Mouse (Mus musculus) liver, postnatal 0 days (tissue): ENCODE measurements around the gene Rcan2. TPM values are rescaled to one million over a fixed set of nuclear protein-coding genes. Genes with fewer than 3 reads are reported as not detected.

Experiments used
- ATAC-seq: fragments of 200-750 bp; cut with Nextera tagmentation; 2 replicates; pipeline ENCODE4 v1.8.0; 2017; ENCODE audit warnings: mild to moderate bottlenecking, moderate library complexity
- DNase-seq: peaks from one replicate; pipeline ENCODE4 v3.0.0-alpha.2; 2016
- H3K27ac ChIP-seq: fragments of 300-500 bp; sonication (generic); 2 replicates; pipeline ENCODE4 v1.5.1; 2014; ENCODE audit warnings: antibody characterized with exemption, moderate library complexity, mild to moderate bottlenecking, low read depth
- H3K27me3 ChIP-seq: fragments of 300-500 bp; sonication (generic); 2 replicates; pipeline ENCODE4 v1.6.1; 2014; ENCODE audit warnings: low read length, control low read depth, mixed read lengths; ENCODE audit not compliant: insufficient read depth
- H3K36me3 ChIP-seq: fragments of 300-500 bp; sonication (generic); replicated peaks from 2 replicates; pipeline ENCODE4 v1.6.1; 2014; ENCODE audit warnings: mild to moderate bottlenecking, control low read depth, low read length, moderate library complexity, mixed read lengths; ENCODE audit not compliant: insufficient read depth
- H3K4me1 ChIP-seq: fragments of 300-500 bp; sonication (generic); 2 replicates; pipeline ENCODE4 v1.6.1; 2014; ENCODE audit warnings: antibody characterized with exemption, mild to moderate bottlenecking, control low read depth; ENCODE audit not compliant: insufficient read depth
- H3K4me2 ChIP-seq: fragments of 300-500 bp; sonication (generic); 2 replicates; pipeline ENCODE4 v1.6.1; 2014; ENCODE audit warnings: low read depth, mild to moderate bottlenecking, low read length, moderate library complexity, mixed read lengths
- H3K4me3 ChIP-seq: fragments of 300-500 bp; sonication (generic); 2 replicates; pipeline ENCODE4 v1.5.1; 2014; ENCODE audit warnings: low read depth, low read length
- H3K9ac ChIP-seq: fragments of 300-500 bp; sonication (generic); replicated peaks from 2 replicates; pipeline ENCODE4 v1.6.1; 2014; ENCODE audit warnings: mild to moderate bottlenecking, moderate library complexity
- H3K9me3 ChIP-seq: fragments of 300-500 bp; sonication (generic); 2 replicates; pipeline ENCODE4 v1.6.1; 2016; ENCODE audit warnings: mild to moderate bottlenecking, control low read depth, low read length, mixed read lengths
- CTCF ChIP-seq: sonication (generic); IDR thresholded peaks from 2 replicates; pipeline ENCODE4 v1.5.1; 2016; ENCODE audit warnings: antibody characterized with exemption, low read depth
- EP300 ChIP-seq: IDR thresholded peaks from 2 replicates; pipeline ENCODE4 v1.6.1; 2016; ENCODE audit warnings: antibody characterized with exemption, low read depth, mild to moderate bottlenecking
- WGBS: fragments of 180-500 bp; shearing (Covaris S2); extraction: QIAGEN DNeasy Blood & Tissue Kit; methylation state at CpG from one replicate; pipeline ENCODE4 v1.1.7; 2014; ENCODE audit not compliant: insufficient replicate concordance; 5-methylcytosine and 5-hydroxymethylcytosine counted together
- polyA plus RNA-seq: library from polyadenylated mRNA; unstranded; fragments of >200 nt; fragmentation: Nextera tagmentation; extraction: Ambion mirVana; gene quantifications from 2 replicates; pipeline ENCODE4 v1.2.1, GENCODE M21; 2015

Gene Rcan2
- polyA plus RNA-seq, 1 experiment from 2014 or later = 0.87 TPM

DNA sequence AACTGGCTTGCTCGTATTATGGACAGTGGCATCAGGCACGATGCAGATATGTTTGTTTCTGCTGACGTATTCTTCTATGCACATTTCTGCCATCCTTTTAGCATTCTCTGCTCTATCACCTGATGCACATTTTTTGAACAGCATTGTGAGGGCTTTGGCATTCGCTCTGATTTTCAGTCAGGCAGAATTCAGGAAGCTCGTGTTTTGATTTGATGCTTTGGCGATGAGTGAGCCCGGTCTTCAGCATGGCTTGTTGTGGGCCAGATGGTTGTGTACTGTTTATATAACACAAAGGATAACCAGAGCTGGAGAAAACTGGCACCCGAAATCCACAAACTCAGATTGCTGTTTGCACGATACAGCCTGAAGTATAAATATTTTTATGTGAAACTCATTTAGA lies 39.1 kb downstream of the Rcan2 start:
- 78% methylated on average over 9 of the region's 9 CpGs for WGBS
- no peak for TF ChIP-seq EP300
- TF ChIP-seq CTCF = no peak
- no peak overlapping the region for H3K9ac ChIP-seq
- DNase-seq (no peak), ATAC-seq (no peak)
- H3K4me1 ChIP-seq = no peaks in the 10 kb centered on the region
- H3K27me3 ChIP-seq = no peaks in the 10 kb centered on the region
- no peaks in the 10 kb centered on the region for H3K9me3 ChIP-seq
- H3K4me2 ChIP-seq = no peak overlapping the region
- H3K27ac ChIP-seq = no peak overlapping the region
- no peaks in the 10 kb centered on the region for H3K36me3 ChIP-seq
- H3K4me3 ChIP-seq = no peak overlapping the region

DNA sequence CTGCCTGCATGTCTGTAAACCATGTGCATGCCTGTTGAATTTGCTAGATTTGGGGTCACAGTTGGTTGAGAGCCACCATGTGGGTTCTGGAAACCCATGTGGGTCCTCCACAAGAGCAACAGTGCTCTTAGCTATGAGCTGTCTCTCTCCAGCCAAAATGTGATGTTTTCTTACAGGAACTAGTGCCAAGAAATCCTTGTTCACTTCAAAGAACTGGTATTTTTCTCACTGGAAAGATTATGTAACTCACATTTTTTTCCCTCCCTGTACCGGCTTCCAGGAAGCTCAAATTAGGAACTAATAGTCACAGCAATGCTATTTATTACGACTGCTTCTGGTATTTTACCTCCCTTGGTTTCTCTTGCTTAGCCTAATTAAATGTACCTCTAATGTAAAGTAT lies 45.6 kb downstream of the Rcan2 start:
- H3K4me2 ChIP-seq = no peak overlapping the region
- WGBS = 59% methylated on average over 2 of the region's 2 CpGs
- no peak overlapping the region for H3K9ac ChIP-seq
- no peaks in the 10 kb centered on the region for H3K9me3 ChIP-seq
- no peak overlapping the region for H3K4me3 ChIP-seq
- no peak for ATAC-seq
- H3K4me1 ChIP-seq = no peaks in the 10 kb centered on the region
- TF ChIP-seq CTCF (no peak), EP300 (no peak)
- no peak overlapping the region for H3K27ac ChIP-seq
- no peaks in the 10 kb centered on the region for H3K36me3 ChIP-seq
- DNase-seq = no peak
- no peaks in the 10 kb centered on the region for H3K27me3 ChIP-seq

DNA sequence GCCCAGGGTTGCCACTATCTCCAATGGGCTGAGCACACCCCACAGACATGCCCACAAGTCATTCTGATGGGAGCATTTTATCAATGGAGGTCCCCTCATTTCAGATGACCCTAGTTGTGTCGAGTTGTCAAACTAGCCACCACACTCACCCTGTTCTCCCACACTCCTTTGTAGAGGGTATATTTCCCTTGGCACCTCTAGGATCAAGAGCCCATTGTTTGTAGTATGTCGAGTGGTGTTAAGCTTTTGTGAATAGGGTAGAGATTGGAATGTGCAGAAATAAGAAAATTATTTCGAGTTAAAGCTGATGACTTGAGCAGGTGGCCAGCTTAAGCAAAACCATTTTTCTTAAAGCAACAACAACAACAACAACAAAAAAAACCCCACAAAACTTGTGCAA lies 47.8 kb downstream of the Rcan2 start:
- WGBS = 58% methylated on average over 3 of the region's 3 CpGs
- H3K27ac ChIP-seq = no peak overlapping the region
- H3K9me3 ChIP-seq = no peaks in the 10 kb centered on the region
- no peak for ATAC-seq
- H3K36me3 ChIP-seq = no peaks in the 10 kb centered on the region
- no peak overlapping the region for H3K4me3 ChIP-seq
- DNase-seq = no peak
- no peak overlapping the region for H3K4me2 ChIP-seq
- H3K9ac ChIP-seq = no peak overlapping the region
- TF ChIP-seq EP300 = no peak
- no peak for TF ChIP-seq CTCF
- H3K27me3 ChIP-seq = no peaks in the 10 kb centered on the region
- no peaks in the 10 kb centered on the region for H3K4me1 ChIP-seq

DNA sequence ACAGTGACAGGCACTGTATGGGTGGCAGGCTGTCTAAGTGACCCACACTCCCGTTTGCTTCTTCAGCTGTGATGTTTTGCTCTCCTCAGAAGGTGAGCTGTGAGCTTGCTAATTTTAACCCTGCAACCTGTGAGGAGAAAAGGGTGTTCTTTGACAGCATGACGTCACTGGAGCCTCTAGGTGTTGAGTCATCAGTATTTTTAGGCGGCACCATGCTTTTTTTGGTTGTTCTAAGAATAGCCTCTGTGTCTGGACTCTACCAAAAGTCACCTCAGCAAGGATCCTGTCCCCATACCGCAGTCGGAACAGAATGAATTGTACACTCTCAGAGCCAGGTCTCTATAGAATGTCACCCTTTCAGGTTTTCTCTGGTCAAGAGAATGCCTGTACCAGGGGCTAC lies 54.0 kb downstream of the Rcan2 start:
- TF ChIP-seq CTCF = no peak
- no peak for TF ChIP-seq EP300
- no peaks in the 10 kb centered on the region for H3K9me3 ChIP-seq
- no peak overlapping the region for H3K4me3 ChIP-seq
- H3K4me2 ChIP-seq = no peak overlapping the region
- DNase-seq (no peak), ATAC-seq (no peak)
- H3K9ac ChIP-seq = no peak overlapping the region
- no peaks in the 10 kb centered on the region for H3K27me3 ChIP-seq
- H3K27ac ChIP-seq = no peak overlapping the region
- no peaks in the 10 kb centered on the region for H3K36me3 ChIP-seq
- WGBS = 67% methylated on average over 5 of the region's 5 CpGs
- H3K4me1 ChIP-seq = no peaks in the 10 kb centered on the region

DNA sequence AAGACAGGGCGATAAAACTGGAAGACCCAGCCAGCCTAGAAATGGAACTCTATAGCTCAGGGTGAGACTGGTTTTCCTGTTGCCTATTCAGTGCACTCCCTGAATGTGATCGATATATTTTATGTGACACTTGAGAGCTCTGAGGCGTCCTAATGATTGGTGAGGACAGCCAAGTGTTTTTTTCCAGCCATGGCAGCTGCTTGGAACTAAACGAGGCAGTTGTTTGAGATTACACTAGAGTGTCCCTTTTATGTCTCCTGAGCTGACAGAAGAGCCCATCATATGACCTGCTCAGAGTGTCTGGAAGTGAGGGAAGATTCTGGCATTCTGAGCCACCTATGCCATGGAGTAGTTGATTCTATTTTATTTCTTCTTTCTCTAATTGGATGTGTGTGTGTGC lies 54.9 kb downstream of the Rcan2 start:
- WGBS = 55% methylated on average over 4 of the region's 4 CpGs
- Histone ChIP-seq H3K9me3 (no peaks in the 10 kb centered on the region), H3K36me3 (no peaks in the 10 kb centered on the region), H3K27ac (no peak overlapping the region), H3K4me1 (no peaks in the 10 kb centered on the region), H3K4me2 (no peak overlapping the region), H3K4me3 (no peak overlapping the region), H3K9ac (no peak overlapping the region), H3K27me3 (no peaks in the 10 kb centered on the region)
- no peak for ATAC-seq
- no peak for DNase-seq
- TF ChIP-seq EP300 = no peak
- no peak for TF ChIP-seq CTCF

DNA sequence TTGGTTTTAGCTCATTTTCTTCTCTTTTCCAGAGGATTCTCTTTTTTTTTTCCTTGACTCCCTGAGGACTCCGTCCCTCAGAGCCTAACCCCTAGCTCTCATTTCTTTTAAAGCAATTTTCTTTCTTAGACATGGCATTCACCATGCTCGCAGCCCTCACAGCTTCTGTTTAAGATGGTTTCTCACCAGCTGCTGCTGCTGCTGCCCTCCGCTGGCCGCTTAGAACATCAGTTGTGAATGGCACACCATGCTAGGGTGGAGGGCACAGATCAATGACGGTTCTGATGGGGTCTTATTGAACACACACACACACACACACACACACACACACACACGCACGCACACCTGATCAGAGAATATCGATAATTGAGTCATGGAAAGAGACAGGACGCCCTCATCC lies 67.7 kb downstream of the Rcan2 start:
- peak; percentile 20; the same call in 1 of the 2 replicates for TF ChIP-seq CTCF
- no peak for TF ChIP-seq EP300
- Histone ChIP-seq H3K4me2 (no peak overlapping the region), H3K36me3 (no peaks in the 10 kb centered on the region)

DNA sequence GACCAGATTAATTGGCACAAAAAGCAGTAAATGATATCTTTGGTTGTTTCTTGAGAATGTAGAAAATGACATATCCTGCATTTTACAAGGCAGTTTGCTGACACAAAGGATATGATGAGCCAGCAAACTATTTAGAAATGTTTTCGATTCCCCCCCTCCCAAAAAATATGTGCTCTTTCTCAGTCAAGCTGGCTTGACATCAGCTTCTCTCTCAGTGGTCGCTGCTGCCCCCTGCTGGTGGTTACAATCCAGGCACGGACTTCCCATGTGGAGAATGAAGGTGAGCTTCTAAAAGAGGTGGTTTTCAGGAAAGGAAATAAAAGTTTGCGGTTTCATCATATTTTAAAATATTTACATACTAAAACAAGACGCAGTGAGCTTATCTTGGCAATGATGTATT lies 68.5 kb downstream of the Rcan2 start:
- no peak overlapping the region for H3K27ac ChIP-seq
- H3K4me1 ChIP-seq = no peaks in the 10 kb centered on the region
- H3K36me3 ChIP-seq = no peaks in the 10 kb centered on the region
- no peak overlapping the region for H3K4me3 ChIP-seq
- H3K9ac ChIP-seq = no peak overlapping the region
- TF ChIP-seq EP300 (no peak), CTCF (peak; percentile 87)
- DNase-seq = peak; percentile 79
- H3K9me3 ChIP-seq = no peaks in the 10 kb centered on the region
- H3K27me3 ChIP-seq = no peaks in the 10 kb centered on the region
- WGBS = 11% methylated on average over 5 of the region's 5 CpGs
- ATAC-seq = no peak
- no peak overlapping the region for H3K4me2 ChIP-seq

More for the DNA sequence above, 67.7 kb downstream of the Rcan2 start:
- Histone ChIP-seq H3K9me3 (no peaks in the 10 kb centered on the region), H3K27ac (no peak overlapping the region), H3K4me1 (no peaks in the 10 kb centered on the region), H3K9ac (no peak overlapping the region), H3K4me3 (no peak overlapping the region), H3K27me3 (no peaks in the 10 kb centered on the region)
- 85% methylated on average over 9 of the region's 9 CpGs for WGBS
- ATAC-seq (no peak), DNase-seq (no peak)
